Mouse (Mus musculus): ENCODE measurements around the gene Hipk2.

The Hipk2 gene

GRCm38 (mm10) chr6:38742441-38742840 lies 133.5 kb downstream of the Hipk2 start:
- 84% methylated on average over 3 of the region's 3 CpGs for WGBS

GRCm38 (mm10) chr6:38741024-38741423 lies 134.9 kb downstream of the Hipk2 start:
- WGBS: 91% methylated on average over 3 of the region's 3 CpGs

DNA sequence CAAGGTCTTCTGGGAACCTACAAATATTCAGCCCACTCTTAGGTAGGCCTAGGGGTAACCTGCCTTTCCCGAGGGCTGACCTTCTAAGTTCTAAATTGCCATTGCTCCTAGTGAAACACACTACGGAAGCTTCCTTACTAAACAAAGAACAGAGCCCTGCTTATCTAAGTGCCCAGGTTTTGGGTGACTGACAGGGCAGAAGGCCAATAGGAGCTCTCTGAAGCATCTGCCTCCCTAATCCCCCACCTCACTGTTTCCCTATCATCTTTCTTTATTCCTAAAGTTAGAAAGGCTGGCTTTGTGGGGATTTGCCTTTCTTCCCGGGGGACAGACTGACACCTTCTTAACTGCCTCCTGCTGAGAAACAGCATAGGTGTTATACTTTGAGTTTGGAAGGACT lies 136.7 kb downstream of the Hipk2 start:
- 80% methylated on average over 3 of the region's 3 CpGs for WGBS

GRCm38 (mm10) chr6:38737763-38738162 lies 138.2 kb downstream of the Hipk2 start:
- WGBS: 65% methylated on average over 2 of the region's 2 CpGs

DNA sequence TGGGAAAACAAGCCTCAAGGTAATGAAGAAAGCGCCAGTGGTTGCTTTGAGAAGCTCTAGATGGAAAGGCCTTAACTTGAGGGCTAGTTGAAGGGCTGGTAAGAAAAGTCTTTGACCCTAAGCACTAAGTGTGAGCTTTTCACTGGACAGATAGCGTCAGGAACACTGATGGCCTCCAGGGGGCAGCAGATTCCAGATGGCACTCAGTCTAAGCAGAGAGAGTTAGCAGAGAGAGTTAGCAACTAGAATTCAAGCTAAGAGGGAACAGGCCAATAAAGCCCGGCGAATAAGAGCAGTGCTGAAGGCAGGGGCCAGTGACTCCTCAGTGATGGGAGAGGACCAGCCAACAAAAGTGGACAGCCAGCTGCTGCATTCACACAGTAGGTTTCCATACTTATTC lies 139.7 kb downstream of the Hipk2 start:
- WGBS: 23% methylated on average over 4 of the region's 4 CpGs

- WGBS: 64% methylated on average over 3 of the region's 3 CpGs
These were observed 143.3 kb downstream of the Hipk2 start for GRCm38 (mm10) chr6:38732681-38733080.

GRCm38 (mm10) chr6:38730169-38731146 lies 145.5 kb downstream of the Hipk2 start:
- WGBS: 78% methylated on average over 15 of the region's 15 CpGs

DNA sequence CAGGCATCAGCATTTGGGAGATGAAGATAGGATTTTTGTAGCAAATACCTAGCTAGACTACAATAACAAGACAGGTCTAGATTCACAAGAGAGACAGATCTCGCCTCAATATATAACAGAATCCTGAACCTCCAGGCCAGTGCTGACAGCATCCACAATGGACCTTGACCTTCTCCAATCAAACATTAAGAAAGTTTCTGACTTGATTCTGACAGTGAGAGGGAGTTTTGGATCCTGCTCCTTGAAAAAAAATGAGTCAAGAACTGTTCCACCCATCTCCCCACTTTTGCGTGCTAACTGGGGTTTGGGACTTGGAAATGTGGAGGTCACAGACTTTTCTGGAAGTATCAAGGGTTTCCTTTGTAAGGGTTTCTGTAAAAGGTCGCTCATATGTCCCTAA lies 150.4 kb downstream of the Hipk2 start:
- WGBS: 95% methylated on average over 3 of the region's 3 CpGs

- WGBS: 88% methylated on average over 1 of the region's 1 CpGs
These were observed 154.6 kb downstream of the Hipk2 start for GRCm38 (mm10) chr6:38721361-38721760.

DNA sequence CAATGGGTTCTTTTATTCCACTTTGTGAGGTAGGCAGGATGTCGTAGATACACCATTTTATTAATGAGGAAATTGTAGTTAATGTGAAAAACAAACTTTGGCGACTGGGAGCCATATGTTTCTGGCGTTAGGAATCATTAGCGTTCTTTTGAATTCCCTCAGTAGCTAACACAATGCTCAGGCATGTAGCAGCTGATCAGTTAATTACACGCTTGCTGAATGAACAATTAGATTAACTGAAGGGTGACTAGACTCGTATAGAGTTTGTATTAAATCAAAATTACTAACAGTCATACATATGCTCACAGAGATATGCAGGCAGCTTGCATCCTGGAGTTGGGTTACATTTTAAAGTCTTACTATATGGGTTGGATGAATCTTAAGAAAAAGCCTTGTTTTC lies 156.7 kb downstream of the Hipk2 start:
- 75% methylated on average over 6 of the region's 6 CpGs for WGBS

GRCm38 (mm10) chr6:38718625-38719024 lies 157.3 kb downstream of the Hipk2 start:
- WGBS: 93% methylated on average over 7 of the region's 7 CpGs

GRCm38 (mm10) chr6:38715881-38716280 lies 160.1 kb downstream of the Hipk2 start:
- 96% methylated on average over 16 of the region's 16 CpGs for WGBS

DNA sequence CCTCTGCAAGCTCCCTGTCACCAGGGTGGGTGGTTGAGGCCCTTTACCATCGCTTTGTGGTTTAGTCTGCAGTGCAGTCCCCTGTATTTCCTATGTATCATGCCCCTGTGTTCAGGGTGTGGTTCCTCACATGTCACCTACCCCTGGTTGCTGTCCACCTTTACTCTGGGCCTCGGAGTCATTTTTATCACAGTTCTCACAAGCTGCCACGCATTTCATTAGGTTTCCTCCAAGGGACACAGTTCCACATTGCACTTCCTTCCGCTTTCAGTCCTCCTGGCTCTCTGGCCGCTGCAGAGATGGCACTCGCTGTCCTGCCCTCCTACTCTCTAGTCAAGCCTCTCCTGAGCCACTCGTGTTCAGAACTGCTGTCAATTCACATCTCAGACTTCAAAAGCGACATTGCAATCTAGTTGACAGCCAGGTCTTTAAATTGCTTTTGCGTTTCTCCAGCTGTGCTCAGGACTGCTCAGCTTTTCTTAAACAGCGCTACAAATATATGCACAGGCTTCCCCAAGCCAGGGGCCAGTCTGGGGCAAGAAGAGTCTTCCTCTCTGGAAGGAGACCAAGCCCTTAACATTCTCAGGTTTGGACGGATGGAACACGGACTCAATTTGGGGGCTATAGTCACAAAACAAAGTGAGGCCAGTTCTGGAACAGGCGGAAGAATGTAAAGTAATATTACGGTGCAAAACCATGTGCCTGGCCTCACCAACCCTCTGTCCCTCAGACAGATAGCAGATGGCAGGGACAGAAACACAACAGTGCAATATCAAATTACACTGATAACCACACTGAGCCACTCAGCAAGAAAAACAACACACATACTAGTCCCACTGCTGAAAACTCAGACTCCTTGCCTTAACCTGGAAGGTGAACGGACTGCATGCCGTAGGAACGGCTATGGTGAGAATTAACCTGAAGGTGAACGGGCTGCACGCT lies 161.7 kb downstream of the Hipk2 start:
- WGBS: 90% methylated on average over 19 of the region's 19 CpGs

GRCm38 (mm10) chr6:38710449-38710848 lies 165.5 kb downstream of the Hipk2 start:
- WGBS: 69% methylated on average over 3 of the region's 3 CpGs

DNA sequence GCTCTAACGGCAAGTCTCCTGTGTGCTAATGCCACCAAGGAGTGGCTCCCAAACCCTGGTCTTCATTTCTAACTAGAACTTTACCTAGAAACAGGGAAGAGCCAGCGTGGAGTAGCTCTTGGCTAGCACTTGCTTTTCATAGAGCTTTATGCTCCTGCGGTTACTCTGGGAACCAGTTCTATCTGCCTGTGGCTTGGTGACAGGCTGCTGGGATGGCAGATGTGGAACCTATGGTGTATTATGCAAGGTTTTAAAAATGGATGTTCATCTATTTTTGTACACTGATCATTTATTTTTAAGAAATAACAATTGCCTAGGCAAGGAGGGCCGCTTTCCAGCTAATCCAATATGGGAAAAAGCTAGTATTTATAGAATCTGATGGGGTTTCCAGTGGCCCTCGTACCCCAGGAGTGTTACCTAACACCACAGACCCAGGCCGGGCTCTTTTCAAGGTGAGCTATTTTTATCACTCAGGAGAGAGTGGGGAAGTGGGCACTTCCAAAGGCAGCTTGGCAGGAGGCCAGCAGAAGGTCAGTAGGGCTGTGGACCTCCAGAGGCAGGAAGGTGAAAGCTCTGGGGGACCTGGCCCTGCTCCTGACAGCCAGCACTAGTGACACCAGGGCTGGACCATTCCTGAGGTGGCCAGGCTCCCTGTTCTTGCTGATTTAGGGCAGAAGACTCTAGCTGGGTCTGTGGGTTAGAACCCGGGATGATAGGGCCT lies 171.5 kb downstream of the Hipk2 start:
- 60% methylated on average over 7 of the region's 7 CpGs for WGBS

- WGBS: 90% methylated on average over 6 of the region's 6 CpGs
These were observed 172.4 kb downstream of the Hipk2 start for GRCm38 (mm10) chr6:38703526-38703925.

DNA sequence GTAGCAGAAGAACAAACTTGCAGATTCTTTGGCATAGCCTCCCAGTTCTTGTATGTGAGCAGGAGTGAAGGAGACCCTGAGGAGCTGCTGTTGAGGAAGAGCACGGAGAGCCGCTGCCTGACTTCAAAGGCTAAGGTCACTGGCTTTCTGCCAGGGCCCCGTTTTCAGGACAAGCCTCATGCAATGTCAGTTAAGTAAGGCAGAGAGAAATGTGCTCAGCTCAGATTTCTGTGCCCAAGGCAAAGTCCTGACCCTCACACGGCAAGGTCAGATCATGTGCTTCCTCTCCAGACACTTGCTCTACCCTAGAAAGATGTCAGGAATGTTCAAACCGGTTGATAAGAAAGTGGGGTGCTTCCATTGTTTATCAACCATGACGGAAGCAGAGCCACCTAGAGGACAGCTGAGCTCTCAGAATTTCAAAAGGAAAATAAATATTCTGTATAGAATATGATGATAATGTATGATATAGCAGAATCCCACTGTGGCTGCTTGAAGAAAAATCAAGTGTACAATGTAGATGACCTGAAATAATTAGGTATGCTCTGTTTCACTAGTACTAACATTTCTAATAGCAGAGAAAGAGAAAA lies 173.1 kb downstream of the Hipk2 start:
- WGBS: 44% methylated on average over 6 of the region's 6 CpGs

DNA sequence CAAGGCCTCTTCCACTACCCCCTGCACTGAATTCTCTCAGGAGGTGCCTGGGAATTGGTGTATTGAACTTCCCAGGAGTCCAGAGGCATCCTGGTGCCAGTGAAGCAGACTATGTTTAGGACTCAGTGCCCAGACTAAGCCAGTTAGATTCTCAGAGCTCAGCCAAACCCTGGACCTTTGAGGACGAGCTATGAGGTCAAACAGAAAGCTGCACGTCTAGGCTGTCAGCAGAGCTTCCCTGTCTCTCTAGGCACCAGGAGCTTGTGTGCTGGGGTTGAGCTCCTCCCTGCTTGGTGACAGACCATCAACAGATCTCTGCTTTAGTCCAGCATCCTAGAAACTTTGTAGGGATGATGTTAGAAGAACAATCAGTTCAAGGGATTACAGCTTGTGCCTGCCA lies 174.5 kb downstream of the Hipk2 start:
- WGBS: 74% methylated on average over 2 of the region's 2 CpGs

GRCm38 (mm10) chr6:38698233-38698889 lies 177.6 kb downstream of the Hipk2 start:
- WGBS: 83% methylated on average over 18 of the region's 18 CpGs

GRCm38 (mm10) chr6:38696570-38696969 lies 179.4 kb downstream of the Hipk2 start:
- 48% methylated on average over 9 of the region's 9 CpGs for WGBS
